Mouse (Mus musculus) kidney, postnatal 0 days (tissue): ENCODE measurements around the gene Dctd. TPM values are rescaled to one million over a fixed set of nuclear protein-coding genes. Genes with fewer than 3 reads are reported as not detected.

ENCODE experiments used
- ATAC-seq: fragments of 200-750 bp; cut with Nextera tagmentation; replicated peaks from 2 replicates; pipeline ENCODE4 v1.8.0; 2017; ENCODE audit warnings: low read depth, moderate number of reproducible peaks, moderate TSS enrichment, moderate library complexity; ENCODE audit not compliant: low FRiP score
- DNase-seq: peaks from one replicate; pipeline ENCODE4 v3.0.0-alpha.2; 2016; ENCODE audit warnings: low spot score
- H3K27ac ChIP-seq: fragments of 300-500 bp; sonication (generic); 2 replicates; pipeline ENCODE4 v1.5.1; 2014; ENCODE audit warnings: mild to moderate bottlenecking
- H3K27me3 ChIP-seq: fragments of 300-500 bp; sonication (generic); 2 replicates; pipeline ENCODE4 v1.6.1; 2014; ENCODE audit warnings: low read length, mixed read lengths; ENCODE audit not compliant: insufficient read depth
- H3K36me3 ChIP-seq: fragments of 300-500 bp; sonication (generic); 2 replicates; pipeline ENCODE4 v1.6.1; 2014; ENCODE audit warnings: low read length, mixed read lengths; ENCODE audit not compliant: insufficient read depth
- H3K4me1 ChIP-seq: fragments of 300-500 bp; sonication (generic); replicated peaks from 2 replicates; pipeline ENCODE4 v1.6.1; 2014; ENCODE audit warnings: antibody characterized with exemption, low read length, mixed read lengths; ENCODE audit not compliant: insufficient read depth
- H3K4me2 ChIP-seq: fragments of 300-500 bp; sonication (generic); 2 replicates; pipeline ENCODE4 v1.6.1; 2014; ENCODE audit warnings: mild to moderate bottlenecking, low read length, moderate library complexity, mixed read lengths
- H3K4me3 ChIP-seq: fragments of 300-500 bp; sonication (generic); replicated peaks from 2 replicates; pipeline ENCODE4 v1.5.1; 2014; ENCODE audit warnings: low read depth, low read length
- H3K9ac ChIP-seq: fragments of 300-500 bp; sonication (generic); 2 replicates; pipeline ENCODE4 v1.6.1; 2014; ENCODE audit warnings: low read depth, low read length
- H3K9me3 ChIP-seq: fragments of 300-500 bp; sonication (generic); replicated peaks from 2 replicates; pipeline ENCODE4 v1.6.1; 2016; ENCODE audit warnings: low read length, inconsistent platforms, mixed read lengths
- CTCF ChIP-seq: IDR thresholded peaks from 2 replicates; pipeline ENCODE4 v1.5.1; 2016; ENCODE audit warnings: antibody characterized with exemption, low read depth, mild to moderate bottlenecking, moderate library complexity
- WGBS: fragments of 180-500 bp; shearing (Covaris S2); extraction: QIAGEN DNeasy Blood & Tissue Kit; methylation state at CpG from one replicate; pipeline ENCODE4 v1.1.7; 2014; 5-methylcytosine and 5-hydroxymethylcytosine counted together
- polyA plus RNA-seq: library from polyadenylated mRNA; unstranded; fragments of >200 nt; fragmentation: Nextera tagmentation; extraction: Ambion mirVana; gene quantifications from 2 replicates; pipeline ENCODE4 v1.2.1, GENCODE M21; 2015

The Dctd gene
- polyA plus RNA-seq, result 17.4 and 18.0 TPM in 2 replicates

DNA sequence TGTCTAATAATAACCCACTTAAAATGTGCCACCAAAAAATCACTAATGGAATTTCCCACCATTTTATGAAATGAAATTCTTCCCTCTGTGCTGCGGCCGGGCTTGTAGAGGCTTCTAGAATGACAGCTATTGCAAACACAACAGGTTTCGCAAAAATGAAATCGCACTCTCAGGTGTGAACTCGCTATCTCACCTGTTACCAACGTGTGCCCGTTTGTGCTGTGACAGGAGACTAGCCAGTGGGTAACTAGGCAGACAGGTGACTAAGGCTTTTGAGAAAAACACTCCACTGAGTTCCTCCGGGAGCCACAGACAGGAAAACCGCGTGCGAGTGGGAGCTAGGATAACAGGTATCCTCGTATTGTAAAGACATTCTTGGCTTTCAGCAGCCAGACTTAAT lies at the start of gene Dctd:
Gene Dctd (plus strand): TSS at position 301 of the 400 bp plus-strand sequence.
- Histone ChIP-seq H3K27me3 (no peaks in the 10 kb centered on the region), H3K4me3 (peak within 1 kb of the TSS; percentile 12; the same call in 1 of the 2 replicates), H3K9ac (no peak within 1 kb of the TSS), H3K9me3 (no peaks in the 10 kb centered on the region), H3K27ac (no peak within 1 kb of the TSS), H3K4me2 (peak within 1 kb of the TSS; percentile 51), H3K36me3 (no peaks in the 10 kb centered on the region), H3K4me1 (no peaks in the 10 kb centered on the region)
- 89% methylated on average over 12 of the region's 12 CpGs for WGBS
- no peak for ATAC-seq
- no peak for TF ChIP-seq CTCF
- DNase-seq, result no peak

DNA sequence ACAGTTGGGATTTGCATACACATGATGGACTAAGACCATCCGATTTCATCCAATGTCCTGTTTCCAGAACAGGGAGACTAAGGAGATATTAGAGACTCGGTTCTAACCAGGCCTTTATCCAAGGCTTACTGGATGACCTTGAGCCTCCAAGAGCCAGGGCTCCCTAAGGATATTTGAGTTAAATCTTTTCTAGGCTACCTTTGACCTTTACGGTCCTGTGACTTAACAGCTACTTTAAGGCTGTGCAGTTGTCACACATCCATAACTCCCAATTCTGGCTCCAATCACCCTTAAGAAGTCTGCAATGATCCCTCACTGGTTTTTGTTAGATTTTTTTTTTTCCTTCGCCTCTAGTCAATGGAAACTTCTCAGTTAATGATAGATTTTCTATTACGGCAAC lies 45.3 kb upstream of the Dctd start:
- ATAC-seq (no peak), DNase-seq (no peak)
- no peak overlapping the region for H3K4me3 ChIP-seq
- H3K4me2 ChIP-seq, result no peak overlapping the region
- no peak for TF ChIP-seq CTCF
- H3K36me3 ChIP-seq, result no peaks in the 10 kb centered on the region
- whole genome bisulfite sequencing, result 63% methylated on average over 5 of the region's 5 CpGs
- H3K4me1 ChIP-seq, result 0 out of 2 replicates have a peak, but pooled peaks cover 3% of the 10 kb centered on the region
- no peaks in the 10 kb centered on the region for H3K27me3 ChIP-seq
- no peak overlapping the region for H3K9ac ChIP-seq
- no peaks in the 10 kb centered on the region for H3K9me3 ChIP-seq
- no peak overlapping the region for H3K27ac ChIP-seq

- Histone ChIP-seq H3K9ac (no peak overlapping the region), H3K27me3 (no peaks in the 10 kb centered on the region), H3K27ac (no peak overlapping the region), H3K9me3 (no peaks in the 10 kb centered on the region), H3K4me3 (no peak overlapping the region), H3K36me3 (no peaks in the 10 kb centered on the region), H3K4me1 (no peaks in the 10 kb centered on the region), H3K4me2 (no peak overlapping the region)
- no peak for DNase-seq
- ATAC-seq, result no peak
- 80% methylated on average over 5 of the region's 5 CpGs for WGBS
- TF ChIP-seq CTCF, result no peak
Measured at GRCm38 (mm10) chr8:48063526-48064072, 35.3 kb upstream of the Dctd start.

- Histone ChIP-seq H3K4me1 (no peaks in the 10 kb centered on the region), H3K9me3 (no peaks in the 10 kb centered on the region), H3K27me3 (no peaks in the 10 kb centered on the region), H3K4me3 (no peak overlapping the region), H3K4me2 (no peak overlapping the region), H3K9ac (no peak overlapping the region), H3K27ac (no peak overlapping the region), H3K36me3 (no peaks in the 10 kb centered on the region)
- ATAC-seq (no peak), DNase-seq (no peak)
- TF ChIP-seq CTCF, result no peak
- 93% methylated on average over 2 of the region's 2 CpGs for WGBS
Measured at GRCm38 (mm10) chr8:48074149-48074548, 24.7 kb upstream of the Dctd start.

- no peaks in the 10 kb centered on the region for H3K27me3 ChIP-seq
- no peak overlapping the region for H3K4me3 ChIP-seq
- no peak overlapping the region for H3K9ac ChIP-seq
- no peaks in the 10 kb centered on the region for H3K9me3 ChIP-seq
- H3K36me3 ChIP-seq, result no peaks in the 10 kb centered on the region
- no peak overlapping the region for H3K27ac ChIP-seq
- no peak for TF ChIP-seq CTCF
- no peak for DNase-seq
- H3K4me2 ChIP-seq, result no peak overlapping the region
- H3K4me1 ChIP-seq, result no peaks in the 10 kb centered on the region
- WGBS, result 69% methylated on average over 10 of the region's 10 CpGs
- ATAC-seq, result no peak
Measured at GRCm38 (mm10) chr8:48082343-48082742, 16.5 kb upstream of the Dctd start.

DNA sequence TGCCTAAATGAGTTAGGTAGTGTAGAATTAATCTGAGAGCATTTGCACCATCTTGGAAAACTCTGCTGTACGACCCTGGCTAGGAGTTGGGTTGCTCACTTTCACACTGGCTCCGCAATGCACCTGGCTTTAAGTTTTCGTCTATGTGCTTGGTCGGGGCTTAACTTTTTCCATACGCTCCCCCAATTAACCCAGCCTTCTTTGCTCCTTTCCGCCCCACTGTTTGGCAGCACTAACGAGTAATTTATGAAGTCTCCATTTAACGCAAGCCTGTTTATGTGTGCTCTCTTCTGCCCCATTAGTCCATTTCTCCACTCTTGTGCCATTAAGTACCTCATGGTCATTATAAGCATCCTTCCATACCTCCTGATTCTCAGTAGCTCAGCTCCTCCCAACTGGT lies 8.2 kb upstream of the Dctd start:
- Histone ChIP-seq H3K9ac (no peak overlapping the region), H3K27ac (no peak overlapping the region), H3K36me3 (no peaks in the 10 kb centered on the region), H3K9me3 (no peaks in the 10 kb centered on the region), H3K27me3 (no peaks in the 10 kb centered on the region), H3K4me1 (no peaks in the 10 kb centered on the region), H3K4me2 (no peak overlapping the region), H3K4me3 (no peak overlapping the region)
- WGBS, result 73% methylated on average over 8 of the region's 8 CpGs
- no peak for ATAC-seq
- no peak for DNase-seq
- TF ChIP-seq CTCF, result no peak

- TF ChIP-seq CTCF, result no peak
- Histone ChIP-seq H3K4me3 (no peak overlapping the region), H3K4me1 (no peaks in the 10 kb centered on the region), H3K27ac (no peak overlapping the region), H3K9me3 (no peaks in the 10 kb centered on the region), H3K36me3 (no peaks in the 10 kb centered on the region), H3K9ac (no peak overlapping the region), H3K27me3 (no peaks in the 10 kb centered on the region), H3K4me2 (no peak overlapping the region)
- no peak for ATAC-seq
- 85% methylated on average over 5 of the region's 5 CpGs for WGBS
- DNase-seq, result no peak
Measured at GRCm38 (mm10) chr8:48095378-48095777, 3.5 kb upstream of the Dctd start.
